Mouse (Mus musculus) myocyte (in vitro differentiated cells): ENCODE measurements at regions not wholly inside any gene's neighbourhood (a gene's known extent, or its start where the extent isn't known, plus 50 kb on each side); places are given as distances from the start of the nearest gene placed in this dataset.

Experiments
- H3K27me3 ChIP-seq: one replicate; pipeline ENCODE4 v1.6.1; 2011; ENCODE audit not compliant: control insufficient read depth, insufficient read depth, insufficient read length
- H3K36me3 ChIP-seq: one replicate; pipeline ENCODE4 v1.6.1; 2011; ENCODE audit not compliant: control insufficient read depth, insufficient read depth
- H3K4me2 ChIP-seq: one replicate; pipeline ENCODE4 v1.6.1; 2011; ENCODE audit warnings: low read depth, control low read depth
- H3K4me3 ChIP-seq: one replicate; pipeline ENCODE4 v1.5.1; 2011; ENCODE audit warnings: mild to moderate bottlenecking, control low read depth, moderate library complexity
- H3K79me2 ChIP-seq: one replicate; pipeline ENCODE4 v1.6.1; 2011; ENCODE audit not compliant: control insufficient read depth, insufficient read depth
- H3ac ChIP-seq: one replicate; pipeline ENCODE4 v1.6.1; 2011; ENCODE audit not compliant: control insufficient read depth, insufficient read length
- CEBPB ChIP-seq: IDR thresholded peaks from 2 replicates; pipeline ENCODE4 v1.6.1; 2011; ENCODE audit warnings: mild to moderate bottlenecking, moderate library complexity; ENCODE audit not compliant: poor library complexity, insufficient read depth, severe bottlenecking
- E2F4 ChIP-seq: IDR thresholded peaks from one replicate; pipeline ENCODE4 v1.6.1; 2011; ENCODE audit warnings: mild to moderate bottlenecking, control low read depth, moderate library complexity; ENCODE audit not compliant: insufficient read depth
- MAX ChIP-seq: IDR thresholded peaks from one replicate; pipeline ENCODE4 v1.6.1; 2011; ENCODE audit warnings: low read depth, mild to moderate bottlenecking, control low read depth
- MYOD1 ChIP-seq, 3 experiments: IDR thresholded peaks; one replicate each; pipeline ENCODE4 v1.6.1; 2011; ENCODE audit warnings: control low read depth in 2 of 3, low read depth in 2 of 3, mild to moderate bottlenecking in 2 of 3, moderate library complexity in 1 of 3; ENCODE audit not compliant: insufficient read length in 2 of 3, control insufficient read depth in 1 of 3
- MYOG ChIP-seq, 3 experiments: IDR thresholded peaks; one replicate each; pipeline ENCODE4 v1.6.1; 2011; ENCODE audit warnings: control low read depth in 2 of 3, low read depth in 2 of 3, mild to moderate bottlenecking in 2 of 3; ENCODE audit not compliant: insufficient read length in 2 of 3, control insufficient read depth in 1 of 3, insufficient read depth in 1 of 3
- POLR2A ChIP-seq: IDR thresholded peaks from one replicate; pipeline ENCODE4 v1.6.1; 2011; ENCODE audit warnings: low read depth, mild to moderate bottlenecking, control low read depth, moderate library complexity; ENCODE audit not compliant: insufficient read length
- POLR2AphosphoS2 ChIP-seq: IDR thresholded peaks from one replicate; pipeline ENCODE4 v1.6.1; 2011; ENCODE audit warnings: low read depth, control low read depth; ENCODE audit not compliant: insufficient read length
- REST ChIP-seq: IDR thresholded peaks from one replicate; pipeline ENCODE4 v1.6.1; 2011; ENCODE audit warnings: mild to moderate bottlenecking, control low read depth, moderate library complexity; ENCODE audit not compliant: insufficient read depth, insufficient read length
- SRF ChIP-seq: IDR thresholded peaks from one replicate; pipeline ENCODE4 v1.6.1; 2011; ENCODE audit warnings: low read depth; ENCODE audit not compliant: control insufficient read depth, insufficient read length
- TCF12 ChIP-seq: IDR thresholded peaks from one replicate; pipeline ENCODE4 v1.6.1; 2011; ENCODE audit warnings: mild to moderate bottlenecking, control low read depth; ENCODE audit not compliant: poor library complexity, insufficient read depth, severe bottlenecking
- TCF3 ChIP-seq: IDR thresholded peaks from one replicate; pipeline ENCODE4 v1.6.1; 2011; ENCODE audit warnings: low read depth, control low read depth; ENCODE audit not compliant: insufficient read length
- USF1 ChIP-seq: IDR thresholded peaks from one replicate; pipeline ENCODE4 v1.6.1; 2011; ENCODE audit warnings: low read depth, mild to moderate bottlenecking, control low read depth, moderate library complexity

GRCm38 (mm10) chr3:18456033-18456690, 508.0 kb downstream of the Cypt12 start:
- H3K4me2 ChIP-seq = no peak overlapping the region
- TF ChIP-seq USF1 = no peak
- H3K36me3 ChIP-seq = no peaks in the 10 kb centered on the region
- no peak overlapping the region for H3ac ChIP-seq
- H3K79me2 ChIP-seq = no peaks in the 10 kb centered on the region
- no peak overlapping the region for H3K4me3 ChIP-seq
- no peaks in the 10 kb centered on the region for H3K27me3 ChIP-seq

- H3K27me3 ChIP-seq = no peaks in the 10 kb centered on the region
- no peak for TF ChIP-seq SRF
- no peak for TF ChIP-seq POLR2AphosphoS2
- TF ChIP-seq MYOG (IDR thresholded peaks at IDR 0.05; ENCODE audit: control insufficient read depth in 1 of 3, insufficient read depth in 1 of 3, insufficient read length in 2 of 3, low read depth in 2 of 3) = no peak
- TF ChIP-seq USF1 = no peak
- no peak for TF ChIP-seq CEBPB
- TF ChIP-seq POLR2A = no peak
- no peak for TF ChIP-seq TCF12
- H3ac ChIP-seq = no peak overlapping the region
- no peak overlapping the region for H3K4me3 ChIP-seq
- no peak overlapping the region for H3K4me2 ChIP-seq
- no peaks in the 10 kb centered on the region for H3K36me3 ChIP-seq
- H3K79me2 ChIP-seq = no peaks in the 10 kb centered on the region
Measured at GRCm38 (mm10) chr3:18460267-18460666, 512.1 kb downstream of the Cypt12 start.

- Histone ChIP-seq H3K36me3 (no peaks in the 10 kb centered on the region), H3ac (no peak overlapping the region), H3K79me2 (no peaks in the 10 kb centered on the region), H3K4me2 (no peak overlapping the region), H3K27me3 (no peaks in the 10 kb centered on the region), H3K4me3 (no peak overlapping the region)
- TF ChIP-seq TCF12 (no peak), POLR2A (no peak)
Measured at GRCm38 (mm10) chr3:18471846-18472245, 523.6 kb downstream of the Cypt12 start.

GRCm38 (mm10) chr3:18479557-18479956, 531.3 kb downstream of the Cypt12 start:
- no peak for TF ChIP-seq TCF3
- no peak for TF ChIP-seq TCF12
- no peak for TF ChIP-seq MYOG (IDR thresholded peaks at IDR 0.05; ENCODE audit: control insufficient read depth in 1 of 3, insufficient read depth in 1 of 3, insufficient read length in 2 of 3, low read depth in 2 of 3)
- no peak for TF ChIP-seq USF1
- no peak for TF ChIP-seq CEBPB
- no peak for TF ChIP-seq E2F4
- TF ChIP-seq POLR2A = no peak
- no peak for TF ChIP-seq MAX
- no peak for TF ChIP-seq MYOD1 (IDR thresholded peaks at IDR 0.05; ENCODE audit: control insufficient read depth in 1 of 3, insufficient read length in 2 of 3, low read depth in 2 of 3)
- TF ChIP-seq POLR2AphosphoS2 = no peak
- no peak for TF ChIP-seq REST
- no peak for TF ChIP-seq SRF
- Histone ChIP-seq H3K27me3 (no peaks in the 10 kb centered on the region), H3ac (no peak overlapping the region), H3K4me2 (no peak overlapping the region), H3K79me2 (no peaks in the 10 kb centered on the region), H3K4me3 (no peak overlapping the region), H3K36me3 (no peaks in the 10 kb centered on the region)

- H3K36me3 ChIP-seq = no peaks in the 10 kb centered on the region
- no peaks in the 10 kb centered on the region for H3K27me3 ChIP-seq
- H3K4me3 ChIP-seq = no peak overlapping the region
- TF ChIP-seq SRF = no peak
- no peak for TF ChIP-seq MAX
- no peak for TF ChIP-seq MYOD1 (IDR thresholded peaks at IDR 0.05; ENCODE audit: control insufficient read depth in 1 of 3, insufficient read length in 2 of 3, low read depth in 2 of 3)
- no peak for TF ChIP-seq CEBPB
- TF ChIP-seq TCF3 = no peak
- TF ChIP-seq E2F4 = no peak
- TF ChIP-seq USF1 = no peak
- TF ChIP-seq MYOG (IDR thresholded peaks at IDR 0.05; ENCODE audit: control insufficient read depth in 1 of 3, insufficient read depth in 1 of 3, insufficient read length in 2 of 3, low read depth in 2 of 3) = no peak
- no peak for TF ChIP-seq TCF12
- TF ChIP-seq REST = no peak
- TF ChIP-seq POLR2A = no peak
- TF ChIP-seq POLR2AphosphoS2 = no peak
- no peak overlapping the region for H3K4me2 ChIP-seq
- no peaks in the 10 kb centered on the region for H3K79me2 ChIP-seq
- no peak overlapping the region for H3ac ChIP-seq
Measured at GRCm38 (mm10) chr3:18482006-18482405, 533.8 kb downstream of the Cypt12 start.
